Mouse (Mus musculus): Measurements from ENCODE around the gene S1pr1.

S1pr1 gene

GRCm38 (mm10) chr3:115711924-115712807, 2.7 kb downstream of the S1pr1 start:
- DNase-seq (ENCODE audit: low spot score), result no peak

- no peak for DNase-seq (ENCODE audit: low spot score)
Observed at GRCm38 (mm10) chr3:115711393-115711792, 3.5 kb downstream of the S1pr1 start.

GRCm38 (mm10) chr3:115710051-115710450, 4.8 kb downstream of the S1pr1 start:
- DNase-seq (ENCODE audit: low spot score), result no peak

- DNase-seq (ENCODE audit: low spot score), result no peak
Observed at GRCm38 (mm10) chr3:115709118-115709574, 5.7 kb downstream of the S1pr1 start.

- DNase-seq (ENCODE audit: low spot score), result no peak
Observed at GRCm38 (mm10) chr3:115706736-115707135, 8.1 kb downstream of the S1pr1 start.

GRCm38 (mm10) chr3:115704254-115704908, 10.5 kb downstream of the S1pr1 start:
- DNase-seq (ENCODE audit: low spot score), result no peak

GRCm38 (mm10) chr3:115703720-115704119, 11.2 kb downstream of the S1pr1 start:
- DNase-seq (ENCODE audit: low spot score), result no peak

- no peak for DNase-seq (ENCODE audit: low spot score)
Observed at GRCm38 (mm10) chr3:115702089-115702488, 12.8 kb downstream of the S1pr1 start.

- DNase-seq (ENCODE audit: low spot score), result no peak
Observed at GRCm38 (mm10) chr3:115695194-115695891, 19.5 kb downstream of the S1pr1 start.

- no peak for DNase-seq (ENCODE audit: low spot score)
Observed at GRCm38 (mm10) chr3:115694168-115694567, 20.7 kb downstream of the S1pr1 start.

GRCm38 (mm10) chr3:115693390-115693789, 21.5 kb downstream of the S1pr1 start:
- DNase-seq (ENCODE audit: low spot score), result no peak

- DNase-seq (ENCODE audit: low spot score), result no peak
Observed at GRCm38 (mm10) chr3:115692857-115693256, 22.0 kb downstream of the S1pr1 start.

GRCm38 (mm10) chr3:115692384-115692783, 22.5 kb downstream of the S1pr1 start:
- DNase-seq (ENCODE audit: low spot score), result no peak

- DNase-seq (ENCODE audit: low spot score), result no peak
Observed at GRCm38 (mm10) chr3:115689920-115690319, 25.0 kb downstream of the S1pr1 start.

GRCm38 (mm10) chr3:115689352-115689751, 25.5 kb downstream of the S1pr1 start:
- no peak for DNase-seq (ENCODE audit: low spot score)

GRCm38 (mm10) chr3:115687821-115688220, 27.1 kb downstream of the S1pr1 start:
- no peak for DNase-seq (ENCODE audit: low spot score)

GRCm38 (mm10) chr3:115682328-115683088, 32.4 kb downstream of the S1pr1 start:
- no peak for DNase-seq (ENCODE audit: low spot score)

- DNase-seq (ENCODE audit: low spot score), result no peak
Observed at GRCm38 (mm10) chr3:115681184-115681583, 33.7 kb downstream of the S1pr1 start.

GRCm38 (mm10) chr3:115679022-115679421, 35.9 kb downstream of the S1pr1 start:
- no peak for DNase-seq (ENCODE audit: low spot score)

- DNase-seq (ENCODE audit: low spot score), result no peak
Observed at GRCm38 (mm10) chr3:115675546-115676535, 39.0 kb downstream of the S1pr1 start.

GRCm38 (mm10) chr3:115674665-115675064, 40.2 kb downstream of the S1pr1 start:
- no peak for DNase-seq (ENCODE audit: low spot score)

Data from testis, postnatal 10 days (tissue).